Mouse (Mus musculus) cerebral cortex, adult 2 months (tissue): ENCODE results near the gene 0610010K14Rik.

Source experiments
- whole genome bisulfite sequencing: fragments of 180-500 bp; shearing (Covaris S2); methylation state at CpG from one replicate; pipeline ENCODE4 v1.1.7; 2018; 5-methylcytosine and 5-hydroxymethylcytosine counted together

0610010K14Rik gene

GRCm38 (mm10) chr11:70235254-70235900, 2.3 kb downstream of the 0610010K14Rik start:
- WGBS, result 90% methylated on average over 12 of the region's 12 CpGs

GRCm38 (mm10) chr11:70234497-70234896, 3.2 kb downstream of the 0610010K14Rik start:
- 79% methylated on average over 8 of the region's 8 CpGs for WGBS

- WGBS, result 70% methylated on average over 5 of the region's 5 CpGs
Observed at GRCm38 (mm10) chr11:70234037-70234436, 3.7 kb downstream of the 0610010K14Rik start.

GRCm38 (mm10) chr11:70233016-70233415, 4.7 kb downstream of the 0610010K14Rik start:
- 19% methylated on average over 8 of the region's 8 CpGs for WGBS

- 4% methylated on average over 10 of the region's 10 CpGs for WGBS
Observed at GRCm38 (mm10) chr11:70232546-70232945, 5.2 kb downstream of the 0610010K14Rik start.

GRCm38 (mm10) chr11:70230239-70230727, 7.4 kb downstream of the 0610010K14Rik start:
- 1% methylated on average over 32 of the region's 32 CpGs for WGBS

- WGBS, result 3% methylated on average over 39 of the region's 39 CpGs
Observed at GRCm38 (mm10) chr11:70229260-70230010, 8.3 kb downstream of the 0610010K14Rik start, which contains the start of gene Bcl6b. Gene Bcl6b (minus strand): TSS chr11:70229798.

GRCm38 (mm10) chr11:70228828-70229227, 8.9 kb downstream of the 0610010K14Rik start:
- WGBS, result under 1% methylated on average over 19 of the region's 19 CpGs

GRCm38 (mm10) chr11:70227661-70228245, 10.0 kb downstream of the 0610010K14Rik start:
- WGBS, result 57% methylated on average over 4 of the region's 4 CpGs

- 21% methylated on average over 5 of the region's 5 CpGs for WGBS
Observed at GRCm38 (mm10) chr11:70227126-70227525, 10.6 kb downstream of the 0610010K14Rik start.

GRCm38 (mm10) chr11:70226602-70226890, 11.2 kb downstream of the 0610010K14Rik start:
- 15% methylated on average over 18 of the region's 18 CpGs for WGBS

- 38% methylated on average over 27 of the region's 27 CpGs for WGBS
Observed at GRCm38 (mm10) chr11:70225798-70226601, 11.7 kb downstream of the 0610010K14Rik start.

- WGBS, result 82% methylated on average over 9 of the region's 9 CpGs
Observed at GRCm38 (mm10) chr11:70223724-70224123, 14.0 kb downstream of the 0610010K14Rik start.

GRCm38 (mm10) chr11:70221603-70222500, 15.9 kb downstream of the 0610010K14Rik start:
- WGBS, result 16% methylated on average over 14 of the region's 14 CpGs

- WGBS, result 1% methylated on average over 28 of the region's 28 CpGs
Observed at GRCm38 (mm10) chr11:70220731-70221602, 16.7 kb downstream of the 0610010K14Rik start, which contains the start of gene Slc16a13. Gene Slc16a13 (minus strand): TSS chr11:70221064.

GRCm38 (mm10) chr11:70220323-70220722, 17.4 kb downstream of the 0610010K14Rik start:
- WGBS, result 2% methylated on average over 24 of the region's 24 CpGs

GRCm38 (mm10) chr11:70219873-70220272, 17.8 kb downstream of the 0610010K14Rik start:
- WGBS, result 58% methylated on average over 7 of the region's 7 CpGs

- WGBS, result 91% methylated on average over 15 of the region's 15 CpGs
Observed at GRCm38 (mm10) chr11:70218741-70219470, 18.8 kb downstream of the 0610010K14Rik start.

GRCm38 (mm10) chr11:70218039-70218438, 19.7 kb downstream of the 0610010K14Rik start:
- 87% methylated on average over 4 of the region's 4 CpGs for WGBS
